Mouse (Mus musculus) adrenal gland, adult 18-20 months (tissue): ENCODE measurements around the gene Slc25a54. TPM values are rescaled to one million over a fixed set of nuclear protein-coding genes. Genes with fewer than 3 reads are reported as not detected.
A peak's percentile ranks its signal among the peaks of the same experiment; 100 is the strongest.

ENCODE experiments used
- DNase-seq, 2 experiments: peaks; one replicate each; pipeline ENCODE4 v3.0.0; 2021 to 2022; ENCODE audit warnings: low spot score in 2 of 2
- microRNA-seq, 2 experiments: library from miRNA; unstranded; fragments of <30 nt; microRNA quantifications; one replicate each; pipeline ENCODE4 v1.2.0; 2021; ENCODE audit warnings: borderline number of aligned reads in 2 of 2
- total RNA-seq, 2 experiments: library from RNA; stranded (reverse); gene quantifications; 1 replicate in 1 of 2; 2 replicates in 1 of 2; pipeline ENCODE4 v1.2.3; 2021

The Slc25a54 gene
- total RNA-seq, 2 experiments from 2014 or later = not detected

DNA sequence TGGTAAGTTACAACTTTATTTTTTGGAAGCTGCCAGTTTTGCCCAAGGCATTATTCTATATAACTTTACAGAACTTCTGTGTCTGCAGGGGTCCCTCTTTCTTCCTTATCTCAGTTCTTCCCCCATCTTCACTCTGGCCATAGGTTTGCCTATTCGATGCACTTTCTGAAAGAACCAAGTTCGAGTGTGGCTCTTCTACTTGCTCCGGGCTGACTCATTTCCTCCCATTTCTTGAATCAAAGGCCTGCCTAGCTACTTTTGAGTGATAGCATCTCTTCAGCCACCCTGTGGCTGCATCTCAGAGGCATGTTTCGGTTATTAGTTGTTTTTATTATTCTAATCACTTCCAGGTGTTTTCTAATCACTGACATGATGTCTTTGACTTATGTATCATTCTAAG, 43.8 kb downstream of the Slc25a54 start:
- DNase-seq = peak; percentile 20 to 25

DNA sequence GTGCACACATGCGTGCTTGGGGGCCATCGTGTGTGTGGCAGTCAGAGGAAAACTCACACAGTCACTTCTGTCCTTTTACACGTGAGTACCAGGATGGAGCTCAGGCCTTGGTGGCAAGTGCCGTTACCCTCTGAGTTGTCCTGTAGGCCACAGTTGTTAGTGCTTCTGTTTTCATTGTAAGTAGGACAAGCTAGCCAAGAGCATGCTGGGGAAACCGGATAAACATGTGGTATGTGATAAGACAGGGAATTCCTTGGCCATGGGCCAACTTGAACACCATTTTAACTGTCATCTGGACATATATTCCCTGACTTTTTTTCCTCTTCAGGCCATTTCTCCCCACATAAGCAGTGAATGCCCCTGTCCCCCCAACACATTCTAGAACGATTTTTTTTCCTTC, 45.3 kb downstream of the Slc25a54 start:
- no peak for DNase-seq

DNA sequence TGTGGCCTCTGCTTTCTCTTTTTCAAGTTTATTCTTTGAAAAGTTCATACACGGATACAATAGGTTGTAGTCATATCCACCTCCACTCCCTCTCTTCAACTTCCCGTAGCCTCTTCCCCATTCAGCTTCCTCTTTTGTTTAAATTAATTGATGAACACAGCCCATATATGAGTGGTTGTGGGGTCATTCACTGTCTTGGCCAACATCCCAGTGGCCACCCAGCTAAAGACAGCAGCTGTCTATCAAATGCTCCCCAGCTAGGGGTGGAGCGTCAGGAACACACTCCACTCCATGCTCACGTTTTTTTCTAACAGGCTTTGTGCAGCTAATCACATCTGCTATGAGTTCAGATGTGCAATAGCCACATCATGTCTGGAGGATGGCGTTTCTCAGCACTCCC, 49.5 kb downstream of the Slc25a54 start:
- no peak for DNase-seq

- DNase-seq = no peak
These were observed 52.7 kb downstream of the Slc25a54 start for GRCm38 (mm10) chr3:109132966-109133365.

GRCm38 (mm10) chr3:109134036-109134435, 53.8 kb downstream of the Slc25a54 start:
- DNase-seq = no peak

DNA sequence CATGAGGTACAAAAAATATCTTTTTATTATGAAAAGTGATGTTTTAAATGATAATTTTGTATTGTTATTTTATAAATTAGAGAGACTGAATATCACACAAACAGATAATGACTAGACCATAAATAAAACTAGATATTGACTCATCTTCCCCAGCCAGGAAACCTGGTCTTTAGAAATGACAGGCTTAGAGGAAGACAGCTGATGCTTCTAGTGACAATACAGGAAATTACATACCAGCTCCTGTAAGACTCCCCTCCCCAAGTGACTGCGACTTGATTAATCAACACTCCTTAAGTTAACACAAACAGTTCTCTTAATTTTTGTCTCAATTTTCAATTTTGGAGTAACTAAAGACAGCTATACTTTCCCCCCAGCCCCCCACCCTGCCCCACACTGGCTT, 55.1 kb downstream of the Slc25a54 start:
- DNase-seq = no peak

DNA sequence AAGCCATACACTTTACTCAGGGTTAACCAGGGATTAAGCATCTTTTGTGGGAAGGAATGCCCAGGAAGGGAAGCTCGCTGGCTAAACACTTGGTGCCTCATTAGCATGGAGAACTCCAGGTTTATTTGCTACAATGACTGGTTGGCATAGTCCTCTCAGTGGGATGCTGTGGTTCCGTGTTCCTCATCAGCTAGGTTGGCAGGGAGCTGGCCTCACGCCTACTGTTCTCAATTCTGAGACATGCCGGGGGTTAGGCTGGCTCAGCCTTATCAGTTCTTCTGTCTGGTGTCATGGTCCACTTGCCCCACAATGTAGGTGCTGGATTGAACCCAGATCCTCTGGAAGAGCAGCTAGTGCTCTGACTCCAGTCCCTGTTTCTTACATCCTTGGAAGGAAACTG, 72.3 kb downstream of the Slc25a54 start:
- DNase-seq = no peak

- DNase-seq = no peak
These were observed 73.1 kb downstream of the Slc25a54 start for GRCm38 (mm10) chr3:109153410-109153809.

DNA sequence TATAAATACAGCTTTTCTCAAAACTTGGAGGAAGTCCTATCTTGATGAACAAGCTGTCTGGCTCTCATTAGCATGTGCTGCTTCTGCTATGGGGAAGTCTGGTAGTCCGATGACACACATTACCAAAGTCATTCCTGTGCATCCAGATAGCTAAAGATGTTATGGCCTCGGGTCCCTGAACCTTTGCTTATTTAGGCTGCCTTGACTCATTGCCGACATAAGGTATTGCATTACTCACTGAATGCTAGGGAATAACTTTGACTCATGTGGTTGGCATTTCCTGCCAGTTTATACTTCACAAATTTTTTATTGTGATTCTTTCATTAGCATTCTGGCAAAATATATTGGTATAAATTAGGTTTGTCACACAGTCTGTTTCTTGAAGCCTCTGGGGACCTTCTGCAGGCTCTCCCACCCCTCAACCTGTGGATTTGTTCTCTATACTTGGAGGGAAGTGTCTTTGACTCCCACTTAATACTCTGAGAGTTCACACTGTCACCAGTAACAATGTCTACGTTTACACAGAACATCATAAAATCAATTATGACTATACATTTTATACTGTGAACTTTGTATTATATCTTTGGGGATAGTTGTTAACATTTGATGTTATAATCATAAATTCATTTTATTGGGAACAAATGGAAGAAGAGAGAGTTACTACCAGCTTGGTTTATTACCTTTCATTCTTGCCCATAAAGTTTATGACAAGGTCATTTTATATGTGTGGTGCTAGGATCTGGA, 75.8 kb downstream of the Slc25a54 start:
- DNase-seq = no peak

- no peak for DNase-seq
These were observed 77.2 kb downstream of the Slc25a54 start for GRCm38 (mm10) chr3:109157481-109157880.

DNA sequence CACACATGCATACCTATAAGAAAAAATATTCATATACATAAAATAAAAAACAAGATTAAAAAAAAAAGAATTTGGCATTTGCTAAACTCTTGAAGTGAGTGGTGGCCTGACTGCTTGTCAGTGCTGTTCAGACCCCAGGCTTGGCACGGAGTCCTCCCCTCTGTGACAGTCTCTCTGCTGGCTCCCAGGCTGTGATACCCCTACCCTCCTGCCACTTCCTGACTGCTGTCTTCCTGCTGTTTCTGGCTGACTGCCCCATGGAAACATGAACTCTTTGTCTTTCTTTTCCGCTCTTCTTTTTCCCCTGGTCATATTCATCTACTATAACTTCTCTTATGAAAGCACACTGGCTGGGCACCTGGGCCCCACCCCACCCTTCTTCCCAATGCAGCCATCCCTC, 83.8 kb downstream of the Slc25a54 start:
- DNase-seq = no peak

GRCm38 (mm10) chr3:109164644-109165043, 84.4 kb downstream of the Slc25a54 start:
- DNase-seq = no peak

DNA sequence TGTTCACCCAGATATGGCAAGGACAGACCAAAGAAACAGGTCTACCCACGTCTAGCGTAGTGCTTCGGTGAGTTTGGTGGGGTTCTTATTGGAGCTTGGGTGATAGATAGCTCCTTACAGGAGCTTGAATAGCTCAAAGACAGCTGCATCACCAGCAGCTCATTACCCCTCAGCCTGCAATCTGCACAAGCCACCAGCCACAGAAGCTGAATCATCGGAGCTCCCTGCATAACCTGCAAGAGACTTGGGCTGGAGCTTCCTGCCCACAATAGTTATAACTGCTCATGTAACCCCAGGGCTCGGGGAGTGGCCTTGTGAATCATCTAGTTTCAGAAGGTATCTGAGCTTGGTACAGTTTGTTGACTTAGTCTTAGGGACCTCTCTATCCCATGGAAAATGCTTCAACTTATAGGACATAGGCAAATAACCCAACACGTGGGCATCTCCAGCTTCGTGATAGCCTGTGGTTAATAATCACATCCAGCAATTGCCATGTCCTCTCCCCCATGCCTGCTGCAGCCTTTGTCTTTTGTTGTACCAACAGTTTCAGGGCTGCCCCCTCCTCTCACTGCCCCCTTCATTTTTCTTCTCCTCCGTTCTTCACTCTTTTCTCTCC, 85.1 kb downstream of the Slc25a54 start:
- no peak for DNase-seq

Small RNA genes within 50 kb of the gene (microRNA-seq; reads per million reads assigned to microRNA genes)
- gene Gm44384 = 0 reads per million in 2 experiments

Other genes starting within 250 kb of the Slc25a54 start
- gene Stxbp3, start 239.9 kb upstream of the Slc25a54 start, total RNA-seq = 10 to 100 TPM; 42.0 to 74.7 TPM
- under 1 TPM; 0.43 to 0.74 TPM for gene Fndc7, start 190.5 kb upstream of the Slc25a54 start, total RNA-seq
- gene Prpf38b, start 168.7 kb upstream of the Slc25a54 start, total RNA-seq = 10 to 100 TPM; 56.6 to 73.2 TPM
- gene Henmt1, start 140.6 kb upstream of the Slc25a54 start, total RNA-seq = not detected
- gene Gm9857, start 140.0 kb upstream of the Slc25a54 start, total RNA-seq = not detected
- 1 to 10 TPM; 5.0 to 7.9 TPM for gene Fam102b, start 52.9 kb upstream of the Slc25a54 start, total RNA-seq
- 10 to 100 TPM; 46.3 to 76.4 TPM for gene Slc25a24, start 42.7 kb downstream of the Slc25a54 start, total RNA-seq